In genomic region chr9:61151901-61152337, GRCm38 (mm10) we compare ENCODE assay signal across 11 mouse cellular contexts.
A peak's percentile ranks its signal among the peaks of the same experiment; 100 is the strongest.
DNase-seq lines count a peak whose midpoint lies in the region; ATAC-seq and TF ChIP-seq lines count a peak whose summit lies in the region.
"Had no signal": no experiment of that assay in that cellular context is flagged by ENCODE, and none has a peak within 500 bp of the region (broad histone marks: within the 10 kb centered on the region; RNA-seq: fewer than 3 reads in every experiment).

No protein-coding gene starts in this region.

- H3K36me3 ChIP-seq in midbrain, embryonic 11.5 days (ENCODE audit: control insufficient read depth, insufficient read depth, low read length), result no peaks in the 10 kb centered on the region
- no peaks in the 10 kb centered on the region for H3K36me3 ChIP-seq in midbrain, postnatal 0 days (ENCODE audit: insufficient read depth, low read length)
- no peaks in the 10 kb centered on the region for H3K36me3 ChIP-seq in lung, embryonic 14.5 days (ENCODE audit: insufficient read depth)
- H3K36me3 ChIP-seq in stomach, postnatal 0 days (ENCODE audit: control insufficient read depth, insufficient read depth, low read length), result no peaks in the 10 kb centered on the region
- H3K36me3 ChIP-seq: embryonic facial prominence, embryonic 15.5 days had no signal

- H3K27me3 ChIP-seq in midbrain, embryonic 11.5 days (ENCODE audit: control insufficient read depth, insufficient read depth, low read length), result no peaks in the 10 kb centered on the region
- no peaks in the 10 kb centered on the region for H3K27me3 ChIP-seq in midbrain, postnatal 0 days (ENCODE audit: insufficient read depth, low read length)
- H3K27me3 ChIP-seq in lung, embryonic 14.5 days (ENCODE audit: insufficient read depth, low read length), result peaks cover 5% of the 10 kb centered on the region
- no peaks in the 10 kb centered on the region for H3K27me3 ChIP-seq in stomach, postnatal 0 days (ENCODE audit: control insufficient read depth, insufficient read depth, low read length)

- H3K4me3 ChIP-seq in midbrain, embryonic 11.5 days (ENCODE audit: low read depth, low read length), result no peak overlapping the region
- H3K4me3 ChIP-seq in midbrain, postnatal 0 days (ENCODE audit: low read depth, low read length), result no peak overlapping the region
- H3K4me3 ChIP-seq in lung, embryonic 14.5 days (ENCODE audit: low read depth, low read length), result no peak overlapping the region
- no peak overlapping the region for H3K4me3 ChIP-seq in stomach, postnatal 0 days (ENCODE audit: low read depth, low read length)
- H3K4me3 ChIP-seq: embryonic facial prominence, embryonic 15.5 days; layer of hippocampus, adult 2 months had no signal

- no peak for TF ChIP-seq CTCF in midbrain, postnatal 0 days (IDR thresholded peaks at IDR 0.05)
- TF ChIP-seq CTCF in lung, embryonic 14.5 days (IDR thresholded peaks at IDR 0.05; ENCODE audit: low read depth), result no peak
- no peak for TF ChIP-seq CTCF in stomach, postnatal 0 days (IDR thresholded peaks at IDR 0.05; ENCODE audit: low read depth)

- no peak for ATAC-seq in midbrain, embryonic 11.5 days (ENCODE audit: low FRiP score)
- ATAC-seq in midbrain, postnatal 0 days (ENCODE audit: low FRiP score), result no peak
- ATAC-seq in lung, embryonic 14.5 days (ENCODE audit: insufficient read depth), result peak; percentile 90
- peak; percentile 75; the same call in 1 of the 2 replicates for ATAC-seq in stomach, postnatal 0 days (ENCODE audit: low FRiP score, low TSS enrichment)

- no peak overlapping the region for H3K4me2 ChIP-seq in midbrain, embryonic 11.5 days
- H3K4me2 ChIP-seq in midbrain, postnatal 0 days (ENCODE audit: low read depth, low read length, poor library complexity, severe bottlenecking), result no peak overlapping the region
- H3K4me2 ChIP-seq in lung, embryonic 14.5 days, result no peak overlapping the region
- no peak overlapping the region for H3K4me2 ChIP-seq in stomach, postnatal 0 days (replicated peaks; ENCODE audit: low read depth)
- H3K4me2 ChIP-seq: embryonic facial prominence, embryonic 15.5 days had no signal

- TF ChIP-seq EP300 in stomach, postnatal 0 days (optimal IDR thresholded peaks at IDR 0.05), result no peak

- peaks cover 16% of the 10 kb centered on the region for H3K4me1 ChIP-seq in midbrain, embryonic 11.5 days (ENCODE audit: control insufficient read depth, insufficient read depth, low read length)
- H3K4me1 ChIP-seq in midbrain, postnatal 0 days (ENCODE audit: insufficient read depth, low read length), result no peaks in the 10 kb centered on the region; the same call in 1 of the 2 replicates
- peaks cover 14% of the 10 kb centered on the region for H3K4me1 ChIP-seq in lung, embryonic 14.5 days (ENCODE audit: insufficient read depth)
- H3K4me1 ChIP-seq in stomach, postnatal 0 days (replicated peaks; ENCODE audit: control insufficient read depth, insufficient read depth), result no peaks in the 10 kb centered on the region
- H3K4me1 ChIP-seq: embryonic facial prominence, embryonic 15.5 days had no signal

- WGBS in midbrain, embryonic 11.5 days, result 65% methylated on average over 12 of the region's 12 CpGs
- WGBS in midbrain, postnatal 0 days, result 56% methylated on average over 12 of the region's 12 CpGs
- WGBS in lung, embryonic 14.5 days, result 17% methylated on average over 12 of the region's 12 CpGs
- 25% methylated on average over 12 of the region's 12 CpGs for WGBS in stomach, postnatal 0 days

- DNase-seq in midbrain, embryonic 11.5 days (ENCODE audit: low spot score, missing footprints), result peak; percentile 74
- DNase-seq in midbrain, postnatal 0 days (ENCODE audit: low spot score), result no peak
- DNase-seq in kidney, adult 9 months, result peak; percentile 34
- DNase-seq in lung, embryonic 14.5 days, result peak; percentile 97
- no peak for DNase-seq in stomach, postnatal 0 days (ENCODE audit: low spot score)
- no peak for DNase-seq in right cerebral cortex, postnatal 36 days (ENCODE audit: low spot score in 2 of 2)
- no peak for DNase-seq in adrenal gland, postnatal 14 days
- DNase-seq: cerebellum, postnatal 25 days; thymus, postnatal 14 days had no signal

- no peaks in the 10 kb centered on the region for H3K9me3 ChIP-seq in midbrain, embryonic 11.5 days (ENCODE audit: control insufficient read depth, low read length)
- H3K9me3 ChIP-seq in midbrain, postnatal 0 days (ENCODE audit: low read length), result no peaks in the 10 kb centered on the region
- H3K9me3 ChIP-seq in lung, embryonic 14.5 days (ENCODE audit: low read depth, low read length), result no peaks in the 10 kb centered on the region
- no peaks in the 10 kb centered on the region for H3K9me3 ChIP-seq in stomach, postnatal 0 days (ENCODE audit: control insufficient read depth, low read length)
- H3K9me3 ChIP-seq: embryonic facial prominence, embryonic 15.5 days had no signal

- no peak overlapping the region for H3K9ac ChIP-seq in midbrain, embryonic 11.5 days (ENCODE audit: low read length)
- no peak overlapping the region for H3K9ac ChIP-seq in midbrain, postnatal 0 days (replicated peaks; ENCODE audit: low read length, poor library complexity, severe bottlenecking)
- H3K9ac ChIP-seq in lung, embryonic 14.5 days, result no peak overlapping the region
- H3K9ac ChIP-seq in stomach, postnatal 0 days (ENCODE audit: low read length), result no peak overlapping the region
- H3K9ac ChIP-seq: embryonic facial prominence, embryonic 15.5 days had no signal

- no peak overlapping the region for H3K27ac ChIP-seq in midbrain, embryonic 11.5 days (ENCODE audit: low read depth, low read length)
- H3K27ac ChIP-seq in midbrain, postnatal 0 days (ENCODE audit: low read depth, low read length), result no peak overlapping the region
- H3K27ac ChIP-seq in lung, embryonic 14.5 days (ENCODE audit: low read depth), result peak overlapping the region; percentile 50; the same call in 1 of the 2 replicates
- H3K27ac ChIP-seq in stomach, postnatal 0 days (replicated peaks), result 0 out of 2 replicates have a peak overlapping the region, but pooled peaks have one; percentile 13
- H3K27ac ChIP-seq: embryonic facial prominence, embryonic 15.5 days; layer of hippocampus, adult 2 months had no signal

Comparison
In these comparisons a context has a peak if more than half of its experiments do, and no peak if none do; other contexts are left out.
1. DNase-seq: peak in midbrain, embryonic 11.5 days (single experiment), kidney, adult 9 months (single experiment) and lung, embryonic 14.5 days (single experiment); none in midbrain, postnatal 0 days (single experiment), stomach, postnatal 0 days (single experiment), right cerebral cortex, postnatal 36 days (0 of 2) and adrenal gland, postnatal 14 days (single experiment).
2. ATAC-seq: peak in lung, embryonic 14.5 days (single experiment) and stomach, postnatal 0 days (single experiment); none in midbrain, embryonic 11.5 days (single experiment) and midbrain, postnatal 0 days (single experiment).
3. H3K27ac ChIP-seq: peak in lung, embryonic 14.5 days (single experiment) and stomach, postnatal 0 days (single experiment); none in midbrain, embryonic 11.5 days (single experiment) and midbrain, postnatal 0 days (single experiment).